In genomic region chr12:16631423-16631822, GRCm38 (mm10) we compare ENCODE assay signal across 30 mouse cellular contexts. TPM values are rescaled to one million over a fixed set of nuclear protein-coding genes. Genes with fewer than 3 reads are reported as not detected.
A peak's percentile ranks its signal among the peaks of the same experiment; 100 is the strongest.
DNase-seq lines count a peak whose midpoint lies in the region; ATAC-seq and TF ChIP-seq lines count a peak whose summit lies in the region.
"Had no signal": no experiment of that assay in that cellular context is flagged by ENCODE, and none has a peak within 500 bp of the region (broad histone marks: within the 10 kb centered on the region; RNA-seq: fewer than 3 reads in every experiment).

No protein-coding gene starts in this region.

- no peak overlapping the region for H3K4me3 ChIP-seq in heart, adult 2 months
- H3K4me3 ChIP-seq in lung, adult 2 months (replicated peaks; ENCODE audit: extremely low read depth, low read depth, low read length): no peak overlapping the region
- H3K4me3 ChIP-seq: heart, embryonic 12.5 days; kidney, embryonic 15.5 days; left cerebral cortex, adult 2 months; limb, embryonic 15.5 days; midbrain, embryonic 15.5 days; neural tube, embryonic 12.5 days; stomach, embryonic 15.5 days had no signal

- H3K79me2 ChIP-seq in heart, adult 2 months (replicated peaks; ENCODE audit: control insufficient read depth, insufficient read depth, low read length): no peaks in the 10 kb centered on the region

- DNase-seq in heart, adult 2 months: no peak
- no peak for DNase-seq in heart, adult 8-10 months (ENCODE audit: low spot score)
- DNase-seq in B cell, adult 2 months: peak; percentile 24
- DNase-seq in gonadal fat pad, adult 2 months (ENCODE audit: low read depth): peak; percentile 51
- DNase-seq in splenic B cell, adult 2 months (ENCODE audit: low read depth, low spot score): peak; percentile 38
- no peak for DNase-seq in lung, adult 2 months
- DNase-seq: cerebellum, adult 11 months; cerebellum, postnatal 10 days; heart, postnatal 10 days; kidney, postnatal 4 days; layer of hippocampus, adult 9-11 months; left cerebral cortex, postnatal 4 days; lung, adult 18-20 months; retina, postnatal 1 day; right cerebral cortex, postnatal 25 days; spleen, adult 18-20 months; thymus, postnatal 36 days had no signal

- ATAC-seq in erythroblast, adult 5-6 weeks (replicated peaks; ENCODE audit: low FRiP score, poor library complexity, severe bottlenecking): no peak
- ATAC-seq: hindbrain, postnatal 0 days; intestine, embryonic 16.5 days; midbrain, embryonic 15.5 days had no signal

- 59% methylated on average over 2 of the region's 2 CpGs for WGBS in heart, adult 2 months
- 76% methylated on average over 2 of the region's 2 CpGs for WGBS in lung, adult 2 months

- H3K27me3 ChIP-seq in heart, adult 2 months (ENCODE audit: control insufficient read depth, insufficient read depth, low read length): no peaks in the 10 kb centered on the region
- no peaks in the 10 kb centered on the region for H3K27me3 ChIP-seq in splenic B cell, adult 2 months (ENCODE audit: control insufficient read depth, insufficient read depth, low read length, poor library complexity, severe bottlenecking)
- H3K27me3 ChIP-seq: heart, embryonic 12.5 days; kidney, embryonic 15.5 days; limb, embryonic 15.5 days; midbrain, embryonic 15.5 days; neural tube, embryonic 12.5 days; stomach, embryonic 15.5 days had no signal

- no peak for TF ChIP-seq CTCF in heart, adult 2 months (IDR thresholded peaks at IDR 0.05)
- TF ChIP-seq CTCF in lung, adult 2 months (IDR thresholded peaks at IDR 0.05; ENCODE audit: insufficient read depth, low read length): no peak

- H3K36me3 ChIP-seq in heart, adult 2 months (ENCODE audit: control insufficient read depth, insufficient read depth, low read length): peaks cover 5% of the 10 kb centered on the region; the same call in 1 of the 2 replicates
- H3K36me3 ChIP-seq in splenic B cell, adult 2 months (ENCODE audit: control insufficient read depth, insufficient read depth, low read length, poor library complexity, severe bottlenecking): no peaks in the 10 kb centered on the region
- H3K36me3 ChIP-seq: heart, embryonic 12.5 days; kidney, embryonic 15.5 days; limb, embryonic 15.5 days; midbrain, embryonic 15.5 days; neural tube, embryonic 12.5 days; stomach, embryonic 15.5 days had no signal

- intact Hi-C loops in heart, adult 2 months (cut with DNase I): no loop called here

- H3K27ac ChIP-seq in heart, adult 2 months: peak overlapping the region; percentile 72
- H3K27ac ChIP-seq: hindbrain, postnatal 0 days; kidney, embryonic 15.5 days; left cerebral cortex, adult 2 months; limb, embryonic 15.5 days; midbrain, embryonic 15.5 days; neural tube, embryonic 12.5 days; stomach, embryonic 15.5 days had no signal

- TF ChIP-seq POLR2A in heart, adult 2 months (IDR thresholded peaks at IDR 0.05; ENCODE audit: insufficient read depth, low read depth, low read length): no peak
- no peak for TF ChIP-seq POLR2A in lung, adult 2 months (IDR thresholded peaks at IDR 0.05; ENCODE audit: borderline replicate concordance, extremely low read depth, low read depth, low read length)

- peaks cover 5% of the 10 kb centered on the region for H3K4me1 ChIP-seq in heart, adult 2 months (ENCODE audit: control insufficient read depth, insufficient read depth, low read length)
- peaks cover 2% of the 10 kb centered on the region; the same call in 1 of the 2 replicates for H3K4me1 ChIP-seq in lung, adult 2 months (ENCODE audit: control insufficient read depth, insufficient read depth, low read length)
- H3K4me1 ChIP-seq: heart, embryonic 12.5 days; kidney, embryonic 15.5 days; limb, embryonic 15.5 days; midbrain, embryonic 15.5 days; neural tube, embryonic 12.5 days; stomach, embryonic 15.5 days had no signal

- no peak overlapping the region for H3K9ac ChIP-seq in heart, adult 2 months (ENCODE audit: low read depth, low read length)
- H3K9ac ChIP-seq: heart, embryonic 12.5 days; kidney, embryonic 15.5 days; limb, embryonic 15.5 days; midbrain, embryonic 15.5 days; neural tube, embryonic 12.5 days; stomach, embryonic 15.5 days had no signal

- TF ChIP-seq EP300 in heart, adult 2 months (IDR thresholded peaks at IDR 0.05; ENCODE audit: insufficient read depth, low read depth, low read length): no peak

RNA-seq across cellular contexts. Expression of gene Lpin1, which starts 20.7 kb away (rescaled TPM):
- 100 to 1,000 TPM; 160 to 171 TPM for total RNA-seq in heart, adult 2 months (2021)
- polyA plus RNA-seq in heart, adult 2 months (2012; rRNA removed): 96.8 and 110 TPM in 2 replicates
- total RNA-seq in heart, adult 8-10 months (2022): 100 to 1,000 TPM; 152 to 176 (median 162) TPM
- polyA plus RNA-seq in gonadal fat pad, adult 2 months (2012; rRNA removed): 66.4 and 75.6 TPM in 2 replicates
- total RNA-seq in erythroblast, adult 5-6 weeks (2015; ENCODE audit: low replicate concordance): 3.3 and 3.6 TPM in 2 replicates
- total RNA-seq in erythroblast, adult 5-6 weeks (2017; ENCODE audit: low replicate concordance): 3.8 and 4.2 TPM in 2 replicates
- polyA plus RNA-seq in lung, adult 2 months (2012; rRNA removed): 23.7 and 29.1 TPM in 2 replicates

RNA-seq across cellular contexts. Expression of gene Ntsr2, which starts 21.8 kb away (rescaled TPM):
- 1 to 10 TPM; 7.9 to 9.3 TPM for total RNA-seq in heart, adult 2 months (2021)
- 15.1 and 20.5 TPM in 2 replicates for polyA plus RNA-seq in heart, adult 2 months (2012; rRNA removed)
- total RNA-seq in heart, adult 8-10 months (2022): 1 to 10 TPM; 6.5 to 7.8 (median 6.8) TPM
- polyA plus RNA-seq in gonadal fat pad, adult 2 months (2012; rRNA removed): 107 and 233 TPM in 2 replicates
- total RNA-seq in erythroblast, adult 5-6 weeks (2015; ENCODE audit: low replicate concordance): not detected in 2 replicates
- not detected in 2 replicates for total RNA-seq in erythroblast, adult 5-6 weeks (2017; ENCODE audit: low replicate concordance)
- polyA plus RNA-seq in lung, adult 2 months (2012; rRNA removed): 0.97 and 1.0 TPM in 2 replicates
- polyA plus RNA-seq: C2C12; embryonic facial prominence, embryonic 11.5 days; forebrain, embryonic 11.5 days; heart, embryonic 12.5 days; intestine, embryonic 16.5 days; limb, embryonic 15.5 days had no signal

Comparison
In these comparisons a context has a peak if more than half of its experiments do, and no peak if none do; other contexts are left out.
1. DNase-seq: peak in B cell, adult 2 months (2 of 2), gonadal fat pad, adult 2 months (single experiment) and splenic B cell, adult 2 months (single experiment); none in heart, adult 2 months (0 of 2), heart, adult 8-10 months (single experiment) and lung, adult 2 months (single experiment).
2. RNA of gene Lpin1, which starts 20.7 kb away (total RNA-seq): 160 to 171 TPM in heart, adult 2 months and 152 to 176 TPM in heart, adult 8-10 months; 3.3 to 4.2 TPM in erythroblast, adult 5-6 weeks; every median in the first group is over 10 times any median in the second.
3. RNA of gene Ntsr2, which starts 21.8 kb away (total RNA-seq): 7.9 to 9.3 TPM in heart, adult 2 months and 6.5 to 7.8 TPM in heart, adult 8-10 months; not detected in erythroblast, adult 5-6 weeks; every median in the first group is over 4 times any median in the second.